Mouse (Mus musculus) intestine, postnatal 0 days (tissue): Measurements from ENCODE around the gene Cers4. TPM values are rescaled to one million over a fixed set of nuclear protein-coding genes. Genes with fewer than 3 reads are reported as not detected.

Source experiments
- ATAC-seq: fragments of 200-750 bp; cut with Nextera tagmentation; 2 replicates; pipeline ENCODE4 v1.8.0; 2017; ENCODE audit warnings: mild to moderate bottlenecking, moderate TSS enrichment, moderate library complexity
- H3K27ac ChIP-seq: fragments of 300-500 bp; sonication (generic); 2 replicates; pipeline ENCODE4 v1.5.1; 2014; ENCODE audit warnings: mild to moderate bottlenecking, low read depth, low read length, moderate library complexity
- H3K27me3 ChIP-seq: fragments of 300-500 bp; sonication (generic); replicated peaks from 2 replicates; pipeline ENCODE4 v1.6.1; 2014; ENCODE audit warnings: low read length, mixed read lengths; ENCODE audit not compliant: control insufficient read depth, insufficient read depth
- H3K36me3 ChIP-seq: fragments of 300-500 bp; sonication (generic); 2 replicates; pipeline ENCODE4 v1.6.1; 2014; ENCODE audit warnings: mild to moderate bottlenecking, moderate library complexity; ENCODE audit not compliant: control insufficient read depth, insufficient read depth
- H3K4me1 ChIP-seq: fragments of 300-500 bp; sonication (generic); replicated peaks from 2 replicates; pipeline ENCODE4 v1.6.1; 2014; ENCODE audit warnings: antibody characterized with exemption, low read length, mixed read lengths; ENCODE audit not compliant: control insufficient read depth, insufficient read depth
- H3K4me2 ChIP-seq: fragments of 300-500 bp; sonication (generic); replicated peaks from 2 replicates; pipeline ENCODE4 v1.6.1; 2014; ENCODE audit warnings: low read depth, mild to moderate bottlenecking, moderate library complexity
- H3K4me3 ChIP-seq: fragments of 300-500 bp; sonication (generic); 2 replicates; pipeline ENCODE4 v1.5.1; 2014; ENCODE audit warnings: low read depth, low read length
- H3K9ac ChIP-seq: fragments of 300-500 bp; sonication (generic); 2 replicates; pipeline ENCODE4 v1.6.1; 2014; ENCODE audit warnings: mild to moderate bottlenecking, low read depth, low read length
- H3K9me3 ChIP-seq: fragments of 300-500 bp; sonication (generic); 2 replicates; pipeline ENCODE4 v1.6.1; 2016; ENCODE audit warnings: mixed run types; ENCODE audit not compliant: control insufficient read depth
- CTCF ChIP-seq: sonication (generic); IDR thresholded peaks from 2 replicates; pipeline ENCODE4 v1.5.1; 2016; ENCODE audit warnings: low read depth, mild to moderate bottlenecking, control low read depth, antibody characterized with exemption, moderate library complexity
- WGBS: fragments of 180-500 bp; shearing (Covaris S2); extraction: QIAGEN DNeasy Blood & Tissue Kit; methylation state at CpG from one replicate; pipeline ENCODE4 v1.1.7; 2014; 5-methylcytosine and 5-hydroxymethylcytosine counted together
- polyA plus RNA-seq: library from polyadenylated mRNA; unstranded; fragments of >200 nt; fragmentation: Nextera tagmentation; extraction: Ambion mirVana; gene quantifications from 2 replicates; pipeline ENCODE4 v1.2.1, GENCODE M21; 2015

Cers4 gene
- polyA plus RNA-seq, 1 experiment from 2014 or later: 8.6 TPM

DNA sequence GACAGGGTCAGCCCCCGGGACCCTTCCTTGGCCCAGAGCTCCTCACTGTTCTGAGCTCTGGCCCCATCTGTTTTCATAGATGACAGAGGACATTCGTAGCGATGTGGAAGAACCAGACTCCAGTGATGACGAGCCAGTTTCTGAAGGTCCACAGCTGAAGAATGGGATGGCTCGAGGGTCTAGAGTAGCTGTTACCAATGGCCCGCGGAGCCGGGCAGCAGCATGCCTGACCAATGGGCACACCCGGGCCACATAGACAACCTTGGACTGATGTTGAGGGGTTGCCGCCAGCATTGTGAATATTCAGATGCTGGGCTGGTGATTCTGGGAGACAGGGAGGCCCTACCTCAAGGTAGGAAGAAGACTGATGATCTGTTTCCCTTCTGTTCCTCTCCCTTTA is 30.7 kb downstream of the Cers4 start:
- Histone ChIP-seq H3K36me3 (peaks cover 28% of the 10 kb centered on the region), H3K9ac (no peak overlapping the region), H3K27me3 (no peaks in the 10 kb centered on the region), H3K9me3 (no peaks in the 10 kb centered on the region), H3K27ac (no peak overlapping the region), H3K4me1 (no peaks in the 10 kb centered on the region), H3K4me2 (no peak overlapping the region), H3K4me3 (no peak overlapping the region)
- WGBS: 93% methylated on average over 10 of the region's 10 CpGs
- no peak for TF ChIP-seq CTCF
- ATAC-seq: no peak

Other genes starting within 250 kb of the Cers4 start
- gene Tgfbr3l, start 244.8 kb upstream of the Cers4 start, polyA plus RNA-seq: 0.87 and 2.1 TPM in 2 replicates
- 21.5 and 22.2 TPM in 2 replicates for gene Snapc2, start 239.9 kb upstream of the Cers4 start, polyA plus RNA-seq
- 27.4 and 29.4 TPM in 2 replicates for gene Ctxn1, start 233.8 kb upstream of the Cers4 start, polyA plus RNA-seq
- 33.7 and 35.5 TPM in 2 replicates for gene Timm44, start 217.1 kb upstream of the Cers4 start, polyA plus RNA-seq
- gene Ccl25, start 167.8 kb upstream of the Cers4 start, polyA plus RNA-seq: 190 and 217 TPM in 2 replicates
- gene Elavl1, start 167.6 kb upstream of the Cers4 start, polyA plus RNA-seq: 64.8 and 73.4 TPM in 2 replicates
- gene Zfp958, start 120.1 kb downstream of the Cers4 start, polyA plus RNA-seq: 4.9 and 6.2 TPM in 2 replicates